Comparison of ENCODE assay signal across 15 mouse cellular contexts in genomic region chr1:41165878-41166786, GRCm38 (mm10).
DNase-seq lines count a peak whose midpoint lies in the region; ATAC-seq and TF ChIP-seq lines count a peak whose summit lies in the region.
"Had no signal": no experiment of that assay in that cellular context is flagged by ENCODE, and none has a peak within 500 bp of the region (broad histone marks: within the 10 kb centered on the region; RNA-seq: fewer than 3 reads in every experiment).

No protein-coding gene starts in this region.

- 0 out of 2 replicates have a peak, but pooled peaks cover 7% of the 10 kb centered on the region for H3K9me3 ChIP-seq in forebrain, embryonic 13.5 days (replicated peaks)
- no peaks in the 10 kb centered on the region for H3K9me3 ChIP-seq in hindbrain, postnatal 0 days (ENCODE audit: low read length)

- H3K27me3 ChIP-seq in forebrain, embryonic 13.5 days = no peaks in the 10 kb centered on the region
- H3K27me3 ChIP-seq in hindbrain, postnatal 0 days (ENCODE audit: insufficient read depth, low read length) = no peaks in the 10 kb centered on the region
- H3K27me3 ChIP-seq in kidney, adult 2 months (replicated peaks; ENCODE audit: control insufficient read depth, insufficient read depth, low read length) = no peaks in the 10 kb centered on the region
- H3K27me3 ChIP-seq: limb, embryonic 13.5 days; Patski had no signal

- H3K4me1 ChIP-seq in forebrain, embryonic 13.5 days = peaks cover 31% of the 10 kb centered on the region
- H3K4me1 ChIP-seq in hindbrain, postnatal 0 days (ENCODE audit: insufficient read depth, low read length) = no peaks in the 10 kb centered on the region
- H3K4me1 ChIP-seq in kidney, adult 2 months (ENCODE audit: control insufficient read depth, insufficient read depth, low read length) = no peaks in the 10 kb centered on the region
- H3K4me1 ChIP-seq: limb, embryonic 13.5 days had no signal

- WGBS in forebrain, embryonic 13.5 days = 1% methylated on average over 12 of the region's 12 CpGs
- 25% methylated on average over 12 of the region's 12 CpGs for WGBS in hindbrain, postnatal 0 days
- WGBS in kidney, adult 2 months = 67% methylated on average over 12 of the region's 12 CpGs

- peak overlapping the region; percentile 44 for H3K4me2 ChIP-seq in forebrain, embryonic 13.5 days
- no peak overlapping the region for H3K4me2 ChIP-seq in hindbrain, postnatal 0 days (ENCODE audit: low read depth, low read length)
- H3K4me2 ChIP-seq: limb, embryonic 13.5 days had no signal

- no peaks in the 10 kb centered on the region for H3K36me3 ChIP-seq in forebrain, embryonic 13.5 days (ENCODE audit: poor library complexity, severe bottlenecking)
- H3K36me3 ChIP-seq in hindbrain, postnatal 0 days (ENCODE audit: insufficient read depth, low read length) = no peaks in the 10 kb centered on the region
- no peaks in the 10 kb centered on the region for H3K36me3 ChIP-seq in kidney, adult 2 months (ENCODE audit: control insufficient read depth, insufficient read depth, low read length)
- H3K36me3 ChIP-seq: limb, embryonic 13.5 days had no signal

- peak; percentile 92 for ATAC-seq in forebrain, embryonic 13.5 days
- ATAC-seq in hindbrain, postnatal 0 days = peak; percentile 70; the same call in 1 of the 2 replicates
- ATAC-seq in activated CD4-positive, CD25-positive, alpha-beta regulatory T cell, adult 4 months = no peak
- ATAC-seq: Patski had no signal

- no peak overlapping the region for H3K4me3 ChIP-seq in forebrain, embryonic 13.5 days
- no peak overlapping the region for H3K4me3 ChIP-seq in hindbrain, postnatal 0 days (ENCODE audit: low read length)
- no peak overlapping the region for H3K4me3 ChIP-seq in kidney, adult 2 months (ENCODE audit: insufficient read depth, low read depth, low read length)
- H3K4me3 ChIP-seq: heart, adult 2 months; limb, embryonic 13.5 days had no signal

- no peak overlapping the region for H3K9ac ChIP-seq in forebrain, embryonic 13.5 days
- no peak overlapping the region for H3K9ac ChIP-seq in hindbrain, postnatal 0 days (replicated peaks; ENCODE audit: low read length)
- H3K9ac ChIP-seq: limb, embryonic 13.5 days had no signal

- peak overlapping the region; percentile 89 for H3K27ac ChIP-seq in forebrain, embryonic 13.5 days
- H3K27ac ChIP-seq in hindbrain, postnatal 0 days = no peak overlapping the region
- no peak overlapping the region for H3K27ac ChIP-seq in kidney, adult 2 months (ENCODE audit: insufficient read depth, low read depth, low read length)
- H3K27ac ChIP-seq: heart, adult 2 months; limb, embryonic 13.5 days; macrophage had no signal

- TF ChIP-seq CTCF in hindbrain, postnatal 0 days (IDR thresholded peaks at IDR 0.05; ENCODE audit: low read depth) = no peak
- TF ChIP-seq CTCF in kidney, adult 2 months (conservative IDR thresholded peaks at IDR 0.05; ENCODE audit: insufficient read depth, insufficient read length, low read depth, low read length) = no peak

- no peak for TF ChIP-seq POLR2A in kidney, adult 2 months (IDR thresholded peaks at IDR 0.05; ENCODE audit: low read depth, low read length)

- peak; percentile 41 for DNase-seq in embryo, embryonic 11 days
- DNase-seq in hindbrain, postnatal 0 days (ENCODE audit: low spot score) = peak; percentile 38
- DNase-seq in retina, postnatal 1 day = peak; percentile 89
- no peak for DNase-seq in kidney, adult 2 months
- no peak for DNase-seq in cerebellum, adult 9-10 months
- DNase-seq: heart, adult 2 months; heart, postnatal 36 days; kidney, adult 18-20 months; lung, adult 18-20 months; right cerebral cortex, postnatal 4 days had no signal

Comparison
In these comparisons a context has a peak if more than half of its experiments do, and no peak if none do; other contexts are left out.
1. DNase-seq: peak in embryo, embryonic 11 days (single experiment), hindbrain, postnatal 0 days (single experiment) and retina, postnatal 1 day (single experiment); none in kidney, adult 2 months (single experiment) and cerebellum, adult 9-10 months (single experiment).